Mouse (Mus musculus): ENCODE data around the gene Cmip.

Cmip gene

DNA sequence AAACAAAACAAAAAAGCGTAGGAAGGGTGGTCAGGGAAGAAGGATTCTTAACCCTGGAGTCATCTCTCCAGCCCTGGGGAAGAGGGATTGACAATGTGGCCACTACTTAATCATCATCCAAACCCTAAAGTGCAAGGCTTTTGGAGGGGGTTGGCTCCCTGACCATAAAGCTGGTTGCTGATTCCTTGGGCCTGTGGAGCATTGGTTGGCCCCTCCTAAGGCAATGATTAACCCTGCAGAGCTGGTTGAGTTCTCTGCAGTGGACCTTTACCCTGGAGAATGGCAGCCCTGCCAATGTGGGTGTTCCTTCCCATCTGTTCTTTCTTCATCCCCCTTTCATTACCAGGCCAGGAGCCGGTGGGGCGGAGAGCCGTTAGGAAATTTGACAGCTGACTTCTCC lies 90.7 kb downstream of the Cmip start:
- DNase-seq (ENCODE audit: low read depth, low spot score) = no peak

DNA sequence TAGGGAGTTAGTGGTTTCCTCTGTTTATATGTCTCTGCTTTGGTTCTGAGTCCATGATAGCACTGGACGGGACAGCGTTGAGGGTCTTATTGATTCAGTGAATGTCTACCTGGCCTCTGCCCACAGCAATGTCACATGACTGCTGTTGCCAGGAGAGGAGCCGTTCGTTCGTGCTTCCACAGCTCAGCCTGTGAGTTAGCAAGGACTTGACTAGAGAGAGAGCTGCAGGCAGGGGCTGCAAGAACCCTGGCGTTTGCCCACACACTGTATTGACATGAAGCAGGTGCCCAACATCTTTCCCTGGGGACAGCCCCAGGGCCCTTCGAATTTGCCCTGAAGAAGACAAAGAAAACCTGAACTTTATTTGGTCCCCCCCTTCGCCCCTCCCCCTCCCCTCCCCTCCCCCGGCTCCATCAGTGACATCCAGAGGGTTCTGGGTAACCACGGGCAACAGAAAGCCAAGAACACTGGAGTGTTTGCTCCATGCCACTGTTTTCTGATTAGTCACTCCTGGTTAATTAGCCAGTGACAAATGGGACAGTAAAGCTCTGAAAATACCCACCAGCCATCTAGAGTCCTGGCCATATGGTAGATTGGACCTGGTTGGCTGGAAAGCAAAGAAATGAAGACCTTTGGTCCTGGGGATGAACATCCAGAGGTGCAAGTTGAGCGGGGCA lies 92.0 kb downstream of the Cmip start:
- no peak for DNase-seq (ENCODE audit: low read depth, low spot score)

DNA sequence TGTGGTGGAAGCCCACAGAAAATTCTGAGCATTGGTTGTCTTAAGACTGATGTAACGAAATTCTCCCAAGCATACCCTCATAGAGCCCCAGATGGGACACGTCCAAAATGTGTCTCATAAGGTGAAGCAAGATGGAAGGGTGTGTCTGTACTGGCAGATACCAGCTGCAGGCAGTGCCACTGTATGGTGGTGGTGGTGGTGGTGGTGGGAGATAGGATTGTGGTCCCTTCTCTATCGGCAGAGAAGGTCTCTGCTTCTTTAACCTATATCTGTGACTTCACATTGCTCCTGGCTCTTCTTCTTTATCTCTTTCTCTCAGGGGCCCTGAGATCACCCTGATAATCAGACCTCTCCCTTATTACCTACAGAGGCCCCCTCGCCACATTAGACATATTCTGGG lies 92.7 kb downstream of the Cmip start:
- DNase-seq (ENCODE audit: low read depth, low spot score) = no peak

DNA sequence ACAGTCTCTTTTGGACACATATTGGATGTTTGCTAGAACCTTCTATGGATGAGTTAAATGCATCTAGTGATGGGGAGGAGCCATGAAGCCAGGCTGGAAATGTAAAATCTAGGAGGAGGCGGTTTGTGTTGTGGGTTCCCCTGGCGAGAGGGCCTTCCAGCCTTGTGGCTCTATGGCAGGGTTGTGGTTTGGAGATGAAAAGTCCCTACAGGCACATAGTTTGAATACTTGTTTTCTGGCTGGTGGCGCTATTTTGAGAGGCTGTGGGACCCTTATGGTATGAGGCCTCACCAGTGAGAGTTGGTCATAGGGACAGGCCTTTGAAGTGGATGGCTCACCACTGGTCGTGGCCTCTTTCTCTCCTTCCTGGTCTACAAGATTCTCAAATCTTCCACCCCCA lies 95.2 kb downstream of the Cmip start:
- DNase-seq (ENCODE audit: low read depth, low spot score) = no peak

DNA sequence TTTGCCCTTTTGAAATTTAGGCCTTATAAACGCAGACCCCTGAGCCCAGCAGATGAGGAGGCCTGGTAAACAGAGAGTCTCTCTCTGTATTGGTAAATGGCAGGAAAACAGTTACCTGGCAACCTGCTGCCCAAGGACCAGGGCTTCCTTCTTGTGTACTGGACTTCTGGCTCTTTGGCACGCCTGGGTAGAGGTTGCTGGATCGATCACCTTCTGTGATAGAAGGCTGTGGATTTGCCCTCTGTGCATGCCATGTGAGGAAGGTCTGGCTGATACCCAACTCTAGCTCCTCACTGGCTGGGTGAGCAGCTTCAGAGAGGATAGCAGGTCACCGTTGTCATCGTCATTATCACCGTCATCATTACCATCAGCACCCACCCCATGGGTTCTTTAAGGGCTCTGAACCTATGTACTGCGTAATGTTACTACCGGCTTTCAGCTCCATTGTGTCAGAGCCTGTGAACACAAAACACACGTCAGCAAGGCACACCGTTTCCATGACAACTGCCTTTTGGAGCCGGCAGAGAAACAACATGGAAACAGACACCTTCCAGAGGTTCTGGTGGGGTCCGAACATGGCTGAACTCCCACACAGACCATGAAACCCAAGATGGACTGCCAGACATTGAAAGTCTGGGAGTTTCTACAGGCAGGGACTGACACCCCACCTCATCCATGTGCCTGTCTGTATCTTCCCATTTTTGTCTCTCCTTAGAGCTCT lies 98.4 kb downstream of the Cmip start:
- DNase-seq (ENCODE audit: low read depth, low spot score) = no peak

DNA sequence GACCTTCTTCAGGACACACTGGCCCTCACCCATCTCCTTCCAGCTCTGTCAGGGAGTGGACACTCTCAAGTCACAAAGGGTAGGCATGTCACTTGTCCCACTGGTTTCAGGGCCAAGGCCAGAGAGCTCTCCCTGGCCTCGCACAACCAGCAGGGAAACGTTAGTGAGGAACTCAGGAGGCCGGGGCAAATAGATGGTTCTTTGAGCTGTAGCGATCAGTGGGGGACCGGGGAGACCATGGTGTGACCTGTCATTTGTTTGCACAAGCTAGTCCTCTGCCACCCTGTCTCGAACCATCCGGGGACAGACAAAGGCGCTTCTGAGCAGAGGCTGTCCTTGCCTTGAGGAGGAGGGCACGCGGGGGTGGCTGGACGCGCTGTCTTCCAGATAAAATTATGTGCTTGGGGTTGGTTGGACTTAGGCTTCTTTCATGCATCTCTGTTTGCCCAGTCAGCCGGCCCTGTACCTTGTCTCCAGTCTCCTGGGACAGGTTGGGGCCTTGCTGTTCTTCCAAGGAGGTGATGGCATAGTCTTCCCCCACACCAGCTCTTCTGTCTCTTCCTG lies 99.3 kb downstream of the Cmip start:
- no peak for DNase-seq (ENCODE audit: low read depth, low spot score)

DNA sequence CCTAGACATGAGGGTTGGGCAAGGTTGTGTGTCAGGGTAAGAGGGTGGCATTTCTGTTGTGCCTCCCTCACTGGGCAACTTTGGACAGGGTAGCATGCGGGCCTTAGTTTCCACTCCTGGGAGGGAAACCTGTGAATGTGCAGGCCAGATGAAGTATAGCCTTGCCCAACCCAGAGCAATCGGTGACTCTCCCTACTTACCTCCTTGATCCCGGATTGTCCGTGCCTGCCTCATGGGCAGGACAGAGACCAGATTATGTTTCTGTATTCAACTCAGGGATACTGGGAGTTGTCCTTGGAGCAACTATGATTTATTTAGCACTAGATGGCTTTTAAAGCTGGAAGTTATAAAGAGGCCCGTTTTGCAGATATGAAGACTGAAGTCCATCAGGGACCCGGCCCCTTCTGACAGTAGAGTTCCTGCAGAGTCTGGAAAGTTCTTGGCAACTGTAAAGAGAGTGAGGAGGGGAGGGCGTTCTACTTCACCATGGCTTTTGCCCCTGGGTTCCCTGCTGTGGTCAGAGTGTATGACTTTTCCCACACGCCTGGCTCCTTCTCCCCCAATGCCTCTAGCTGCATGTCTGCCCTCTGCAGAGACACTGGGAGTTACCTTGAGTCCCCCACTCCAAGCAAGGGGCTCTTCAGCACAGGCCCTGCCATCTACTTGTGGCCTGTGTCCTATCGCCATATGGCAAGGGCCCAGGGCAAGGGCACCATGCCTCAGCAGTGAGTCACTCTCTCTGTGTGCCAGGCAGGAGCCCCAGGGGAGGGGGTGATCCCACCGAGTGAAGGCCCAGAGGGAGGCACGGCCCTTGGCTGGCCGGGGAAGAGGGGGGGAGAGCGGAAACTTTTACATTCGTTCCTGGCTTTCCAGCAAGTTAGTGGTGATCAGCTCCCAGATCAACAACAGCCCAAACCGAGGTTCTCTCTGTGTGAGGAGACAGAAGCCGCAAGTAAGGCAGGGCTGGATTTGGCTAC lies 100.9 kb downstream of the Cmip start:
- no peak for DNase-seq (ENCODE audit: low read depth, low spot score)

DNA sequence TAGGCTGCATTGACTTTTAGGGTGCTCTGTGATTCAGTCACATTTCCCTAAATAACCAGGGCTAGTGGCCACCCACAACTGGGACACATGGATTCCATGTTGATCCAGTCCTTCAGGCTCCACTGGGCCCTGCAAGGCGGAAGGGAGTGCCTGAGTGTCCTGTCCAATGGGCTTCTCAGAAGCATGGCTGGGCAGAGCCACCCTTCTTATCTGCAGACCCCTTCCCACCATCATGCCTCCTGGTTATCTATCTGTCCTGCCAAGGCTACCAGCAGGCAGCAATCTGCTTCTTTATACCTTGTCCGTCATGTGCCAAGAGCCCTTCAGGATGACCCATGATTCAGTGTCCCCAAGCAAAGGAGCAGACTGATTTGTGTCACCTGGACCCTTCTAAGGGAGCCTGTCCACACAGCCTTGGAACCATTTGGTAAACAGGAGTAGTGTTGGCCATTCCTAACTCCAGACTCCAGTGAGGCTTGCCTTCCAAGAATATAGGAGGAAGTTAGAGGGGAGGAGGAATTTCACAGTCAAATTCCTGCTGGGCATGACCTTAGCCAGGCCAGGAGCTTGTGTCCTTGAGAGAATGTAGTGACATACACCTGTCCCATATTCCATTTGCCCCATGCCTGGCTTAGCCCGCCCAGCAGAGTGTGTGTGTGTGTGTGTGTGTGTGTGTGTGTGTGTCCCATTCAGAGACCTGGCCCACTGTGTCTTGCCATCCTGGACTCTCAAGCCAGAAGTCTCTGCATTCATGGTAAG lies 103.5 kb downstream of the Cmip start:
- DNase-seq (ENCODE audit: low read depth, low spot score) = no peak

DNA sequence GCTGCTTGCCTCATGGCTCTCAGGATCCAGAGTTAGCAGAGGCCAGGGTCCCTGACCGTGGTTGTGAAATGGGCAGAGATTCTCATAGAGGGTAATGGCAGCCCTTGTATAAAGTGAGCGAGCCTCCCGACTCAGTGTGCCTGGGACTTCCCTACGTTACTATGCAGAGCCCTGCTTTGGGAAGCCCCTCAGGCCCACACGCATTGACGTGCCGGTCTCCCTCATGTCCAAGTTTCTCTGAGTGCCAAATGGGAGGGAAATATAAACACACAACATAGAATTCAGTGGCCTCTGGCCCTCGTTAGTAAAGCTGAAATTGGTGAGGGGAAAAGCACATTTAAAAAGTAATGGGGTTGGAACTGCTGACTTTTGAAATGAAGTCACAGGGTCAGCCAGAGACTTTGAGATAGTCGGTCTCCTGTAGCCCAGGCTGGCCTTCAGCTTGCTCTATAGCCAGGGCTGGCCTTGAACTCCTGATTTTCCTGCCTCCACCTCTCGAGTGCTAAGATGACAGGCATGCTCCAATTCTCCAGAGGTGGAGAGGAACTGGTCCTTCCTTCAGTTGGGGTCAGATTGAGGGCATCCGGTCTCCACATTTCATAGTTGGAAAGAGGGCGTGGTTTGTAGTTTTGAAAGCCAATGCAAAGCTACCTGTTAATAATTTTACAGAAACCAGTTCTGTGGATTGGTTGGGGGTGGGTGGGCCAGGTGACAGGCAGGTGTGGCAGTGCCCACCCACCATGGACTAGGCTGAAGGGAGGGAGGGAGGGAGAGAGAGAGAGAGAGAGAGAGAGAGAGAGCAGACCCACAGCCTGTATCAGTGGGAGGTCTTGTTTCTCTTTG lies 105.0 kb downstream of the Cmip start:
- no peak for DNase-seq (ENCODE audit: low read depth, low spot score)

DNA sequence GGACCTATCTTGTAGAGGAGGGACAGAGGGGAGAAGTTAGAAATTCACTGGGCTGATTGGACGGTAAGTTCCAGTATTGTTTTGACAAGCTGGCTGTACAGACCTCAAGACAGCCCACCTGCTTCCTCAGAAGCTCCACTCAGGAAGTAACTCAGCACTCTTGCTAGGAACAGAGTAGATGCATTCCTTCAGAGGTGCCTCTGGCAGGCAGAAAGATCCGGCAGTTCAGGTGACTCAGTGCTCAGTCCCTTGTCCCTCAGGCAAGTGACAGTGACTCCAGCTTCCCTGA lies 105.5 kb downstream of the Cmip start:
- DNase-seq (ENCODE audit: low read depth, low spot score) = no peak

DNA sequence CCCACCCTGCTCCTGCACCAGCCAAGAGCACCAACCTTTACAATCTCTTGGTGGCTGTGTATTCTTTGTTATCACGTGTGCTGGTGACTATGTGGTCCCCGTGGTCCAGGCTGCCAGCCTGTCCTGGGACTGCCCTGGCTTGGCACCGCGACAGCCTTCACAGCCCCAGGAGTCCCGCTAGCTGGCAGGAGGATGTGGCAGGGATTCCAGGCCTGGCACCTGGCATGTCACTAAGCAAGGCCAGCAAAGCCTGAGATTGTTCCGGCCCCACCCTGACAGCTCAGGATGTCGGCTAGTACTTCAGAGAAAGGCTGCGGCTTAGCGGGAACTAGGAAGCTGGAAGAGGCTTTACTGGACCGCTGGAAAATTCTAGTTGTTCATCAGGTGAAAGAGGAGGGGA lies 106.4 kb downstream of the Cmip start:
- no peak for DNase-seq (ENCODE audit: low read depth, low spot score)

DNA sequence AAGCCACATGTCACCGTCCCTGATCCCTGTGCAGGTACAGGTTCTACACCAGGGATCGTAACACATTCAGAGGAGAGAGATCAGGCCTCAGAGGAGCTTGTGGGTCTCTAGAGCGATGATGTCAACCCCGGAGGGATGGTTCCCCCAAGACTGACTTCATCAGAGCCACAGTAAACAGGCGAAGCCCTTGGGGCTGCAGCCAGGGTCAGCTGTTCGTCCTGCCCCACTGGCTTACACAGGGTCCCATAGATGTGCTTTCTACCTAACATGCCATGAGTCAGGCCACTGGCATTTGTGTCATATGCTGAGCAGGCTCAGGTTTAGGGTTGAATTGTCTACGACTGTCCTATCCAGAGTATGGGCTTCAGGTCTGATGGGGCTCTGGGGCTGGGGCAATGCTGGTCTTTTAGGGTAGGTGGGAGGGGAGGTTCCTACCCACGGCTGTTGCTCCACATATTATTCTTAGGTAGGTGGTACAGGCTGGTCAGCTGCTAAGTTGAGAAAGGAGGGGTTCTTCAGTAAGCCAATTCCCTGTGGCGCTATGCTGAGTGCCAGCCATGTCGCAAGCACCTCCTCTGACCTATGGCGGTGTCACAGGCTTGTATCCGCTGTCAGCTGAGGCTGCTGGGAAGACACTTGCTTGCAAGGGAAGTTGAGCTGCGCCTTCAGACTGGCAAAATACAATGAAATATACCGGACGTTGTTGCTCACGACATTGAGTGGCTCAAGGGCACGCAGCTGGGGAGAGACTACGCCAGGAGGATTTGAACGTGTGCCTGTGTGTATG lies 107.7 kb downstream of the Cmip start:
- no peak for DNase-seq (ENCODE audit: low read depth, low spot score)

DNA sequence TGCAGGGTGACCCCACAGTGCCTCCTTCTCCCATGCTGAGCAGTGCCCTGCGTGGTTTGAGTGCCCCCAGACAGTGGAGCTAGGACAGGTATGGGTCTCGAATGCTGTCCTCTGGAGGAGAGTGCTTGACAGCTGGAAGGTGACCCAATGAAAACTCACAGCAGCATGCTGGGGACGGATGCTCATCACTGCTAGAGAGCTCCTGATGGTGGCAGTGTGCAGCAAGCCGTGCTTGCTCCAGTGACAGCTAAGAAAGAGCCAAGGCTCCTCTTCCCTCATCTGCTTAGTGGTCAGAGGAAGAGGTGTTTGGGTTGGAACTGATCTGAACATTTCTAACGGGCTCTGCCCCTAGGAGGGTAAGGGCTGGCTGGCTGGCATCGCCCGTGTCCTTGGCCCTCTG lies 109.6 kb downstream of the Cmip start:
- no peak for DNase-seq (ENCODE audit: low read depth, low spot score)

DNA sequence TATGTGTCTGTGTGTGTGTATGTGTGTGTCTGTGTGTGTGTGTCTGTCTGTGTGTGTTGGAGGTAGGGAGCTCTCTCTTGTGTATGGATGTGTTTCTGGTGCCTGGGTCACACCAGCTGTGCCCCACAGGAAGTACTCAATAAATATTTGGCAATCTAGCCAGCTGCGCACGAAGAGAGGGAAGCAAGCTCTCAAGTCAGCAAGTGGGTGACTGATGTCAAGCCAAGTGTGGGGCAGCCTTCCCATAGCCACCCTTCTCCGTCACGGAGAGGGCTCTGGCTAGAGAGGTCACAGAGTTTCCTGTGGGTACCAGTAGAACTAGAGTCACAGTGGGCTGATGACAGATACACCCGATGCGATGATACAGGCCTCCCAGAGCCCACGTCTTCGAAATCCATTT lies 110.6 kb downstream of the Cmip start:
- DNase-seq (ENCODE audit: low read depth, low spot score) = no peak

DNA sequence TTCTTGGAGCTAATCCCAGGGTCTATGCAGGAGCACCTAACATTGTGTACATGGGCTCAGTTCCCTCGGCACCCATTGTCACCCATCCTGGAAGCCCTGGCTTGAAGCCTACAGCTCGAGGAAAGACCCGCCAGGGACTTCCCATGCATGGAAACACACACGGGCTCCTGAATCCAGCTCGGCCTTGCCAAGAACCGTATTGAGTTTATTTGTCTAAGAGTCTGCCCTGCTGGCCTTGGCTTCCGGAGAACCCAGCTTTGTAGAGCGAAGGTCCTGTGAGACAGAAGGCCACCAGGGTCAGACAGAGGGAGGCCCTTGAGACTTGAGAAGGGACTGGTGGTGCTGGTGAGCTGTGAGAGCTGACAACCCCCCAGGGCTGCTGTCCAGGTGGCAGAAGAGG lies 111.9 kb downstream of the Cmip start:
- DNase-seq (ENCODE audit: low read depth, low spot score) = no peak

DNA sequence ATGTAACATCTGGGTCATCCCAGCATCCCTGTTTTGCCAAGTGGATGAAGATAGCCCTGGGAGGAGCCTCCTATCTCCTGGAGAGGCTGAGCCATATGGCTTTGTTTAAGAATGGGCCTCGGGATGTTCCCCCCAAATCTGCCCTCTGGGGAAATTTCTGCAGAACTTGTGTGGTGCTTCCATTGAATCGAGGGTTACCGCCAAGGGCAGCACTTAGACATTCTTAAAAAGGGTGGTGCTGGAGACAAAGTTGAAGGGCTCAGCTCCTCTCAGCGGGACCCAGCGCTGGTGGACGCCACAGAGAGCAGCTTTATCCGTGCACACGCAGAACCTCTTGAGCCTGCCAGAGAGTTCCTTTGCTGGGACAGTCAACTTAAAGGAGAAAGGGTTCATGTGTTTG lies 113.1 kb downstream of the Cmip start:
- no peak for DNase-seq (ENCODE audit: low read depth, low spot score)

DNA sequence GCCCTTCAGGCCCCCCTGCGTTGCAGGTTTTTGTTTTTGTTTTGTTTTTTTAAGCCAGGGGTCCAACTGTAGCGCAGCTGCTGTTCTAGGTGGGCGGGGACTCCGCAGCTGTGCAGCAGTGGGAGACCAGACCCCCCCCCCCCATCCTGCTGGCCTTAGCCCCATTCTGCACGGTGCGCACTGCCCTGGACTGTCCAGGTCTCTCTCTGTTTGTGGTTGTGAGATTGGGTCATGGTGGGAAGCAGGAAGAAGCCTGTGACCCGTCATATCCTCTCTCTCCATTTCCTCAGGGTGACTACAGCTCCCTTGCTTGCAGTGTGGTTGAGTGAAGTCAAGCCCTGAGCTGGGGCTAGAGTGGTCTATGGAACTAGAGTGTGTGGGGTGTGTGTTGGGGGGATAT lies 114.3 kb downstream of the Cmip start:
- DNase-seq (ENCODE audit: low read depth, low spot score) = no peak

DNA sequence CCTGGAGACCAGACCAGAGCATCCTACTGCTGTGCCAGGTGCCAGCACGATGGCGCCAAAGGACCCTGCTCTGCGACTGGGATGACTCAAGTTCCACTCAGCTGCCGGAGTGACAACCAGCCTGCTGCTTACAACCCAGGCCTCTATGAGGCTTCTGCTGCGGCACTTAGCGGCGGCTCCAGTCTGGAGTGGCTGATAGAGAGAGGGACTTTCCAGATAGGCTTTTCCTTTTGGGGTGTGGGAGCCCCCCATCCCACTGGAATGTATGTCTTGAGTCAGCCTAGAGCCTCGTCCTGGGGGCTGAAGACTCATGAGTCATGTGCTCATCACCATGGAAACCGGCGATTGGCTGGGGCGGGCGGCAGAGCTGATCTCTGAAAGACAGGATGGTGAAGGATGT lies 115.2 kb downstream of the Cmip start:
- DNase-seq (ENCODE audit: low read depth, low spot score) = no peak

DNA sequence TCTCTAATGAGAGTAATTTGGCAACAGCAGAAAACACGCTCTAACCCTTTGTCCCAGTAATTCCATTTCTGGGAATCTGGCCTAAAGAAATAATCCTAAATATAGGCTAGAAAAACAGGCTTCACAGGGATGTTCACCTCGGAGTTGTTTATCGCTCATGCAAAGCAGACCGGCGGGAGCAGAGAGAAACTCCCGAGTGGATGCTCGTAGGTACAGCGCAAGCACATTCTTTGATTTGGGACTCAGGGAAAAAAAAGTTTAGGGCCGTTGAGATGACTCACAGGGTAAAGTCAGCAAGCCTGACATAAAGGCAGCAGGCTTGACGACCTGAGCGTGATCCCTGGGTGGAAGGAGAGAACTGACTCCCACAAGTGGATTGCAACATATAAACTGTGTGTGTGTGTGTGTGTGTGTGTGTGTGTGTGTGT lies 116.2 kb downstream of the Cmip start:
- no peak for DNase-seq (ENCODE audit: low read depth, low spot score)

DNA sequence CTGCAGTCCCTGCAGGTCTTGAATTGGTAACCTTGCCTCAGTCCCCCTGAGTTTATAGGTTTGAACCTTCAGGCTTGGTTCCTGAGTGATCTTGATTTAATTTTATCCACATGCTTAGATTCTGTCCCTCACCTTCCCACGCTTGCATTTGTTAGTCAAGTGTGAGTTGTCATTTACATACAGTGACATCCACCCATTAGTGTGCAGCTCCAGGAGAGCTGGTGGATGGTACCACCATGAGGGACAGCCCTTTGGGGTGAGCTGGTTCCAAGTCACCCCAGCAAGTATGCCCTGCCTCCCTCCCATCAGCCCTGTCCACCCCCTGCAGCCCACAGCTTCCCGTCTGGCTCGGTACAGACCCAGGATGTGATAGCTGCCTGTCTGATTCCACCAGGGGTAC lies 117.2 kb downstream of the Cmip start:
- DNase-seq (ENCODE audit: low read depth, low spot score) = no peak

Data from CD4-positive, CD25-positive, alpha-beta regulatory T cell, adult 2 months (primary cell).